Mouse (Mus musculus) thymus, postnatal 14 days (tissue): ENCODE results near the gene 9930021J03Rik.

Source experiments
- DNase-seq: peaks from one replicate; pipeline ENCODE4 v3.0.0; 2021

9930021J03Rik gene

GRCm38 (mm10) chr19:29683844-29684540 lies 121.8 kb downstream of the 9930021J03Rik start:
- peak; percentile 82 for DNase-seq

DNA sequence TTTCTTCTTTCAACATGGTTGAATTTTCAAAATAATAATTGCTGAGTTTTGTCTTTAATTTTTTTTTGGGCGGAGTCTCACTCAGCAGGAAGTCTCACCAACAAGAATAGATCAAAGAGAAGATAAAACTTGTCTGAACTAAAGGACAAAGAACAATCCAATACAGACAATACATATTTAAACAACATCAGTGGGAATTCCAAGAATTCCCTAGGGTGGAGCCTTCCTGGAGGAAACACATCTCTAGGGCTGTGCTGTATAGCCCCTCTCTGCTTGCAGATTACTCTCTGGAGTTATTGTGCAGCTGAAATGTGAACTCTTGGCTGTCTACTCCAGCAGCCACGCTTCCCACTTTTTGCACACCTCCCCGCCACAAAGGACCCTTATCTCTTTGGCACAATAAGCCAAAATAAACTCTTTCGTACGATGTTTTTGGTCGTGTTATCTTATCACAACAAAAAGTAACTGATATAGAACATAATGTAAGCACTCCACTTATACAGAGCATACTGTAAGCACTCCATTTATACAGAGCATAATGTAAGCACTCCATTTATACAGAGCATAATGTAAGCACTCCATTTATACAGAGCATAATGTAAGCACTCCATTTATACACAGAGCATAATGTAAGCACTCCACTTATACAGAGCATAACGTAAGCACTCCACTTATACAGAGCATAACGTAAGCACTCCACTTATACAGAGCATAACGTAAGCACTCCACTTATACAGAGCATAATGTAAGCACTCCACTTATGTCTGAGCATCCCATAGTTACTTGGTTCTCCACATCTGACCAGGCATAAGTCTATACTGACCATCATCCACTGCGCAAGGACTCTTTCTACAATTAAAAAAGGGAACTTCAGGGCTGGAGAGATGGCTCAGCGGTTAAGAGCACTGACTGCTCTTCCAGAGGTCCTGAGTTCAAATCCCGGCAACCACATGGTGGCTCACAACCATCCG lies 125.3 kb downstream of the 9930021J03Rik start:
- DNase-seq: no peak

GRCm38 (mm10) chr19:29678181-29678778 lies 127.5 kb downstream of the 9930021J03Rik start:
- no peak for DNase-seq

DNA sequence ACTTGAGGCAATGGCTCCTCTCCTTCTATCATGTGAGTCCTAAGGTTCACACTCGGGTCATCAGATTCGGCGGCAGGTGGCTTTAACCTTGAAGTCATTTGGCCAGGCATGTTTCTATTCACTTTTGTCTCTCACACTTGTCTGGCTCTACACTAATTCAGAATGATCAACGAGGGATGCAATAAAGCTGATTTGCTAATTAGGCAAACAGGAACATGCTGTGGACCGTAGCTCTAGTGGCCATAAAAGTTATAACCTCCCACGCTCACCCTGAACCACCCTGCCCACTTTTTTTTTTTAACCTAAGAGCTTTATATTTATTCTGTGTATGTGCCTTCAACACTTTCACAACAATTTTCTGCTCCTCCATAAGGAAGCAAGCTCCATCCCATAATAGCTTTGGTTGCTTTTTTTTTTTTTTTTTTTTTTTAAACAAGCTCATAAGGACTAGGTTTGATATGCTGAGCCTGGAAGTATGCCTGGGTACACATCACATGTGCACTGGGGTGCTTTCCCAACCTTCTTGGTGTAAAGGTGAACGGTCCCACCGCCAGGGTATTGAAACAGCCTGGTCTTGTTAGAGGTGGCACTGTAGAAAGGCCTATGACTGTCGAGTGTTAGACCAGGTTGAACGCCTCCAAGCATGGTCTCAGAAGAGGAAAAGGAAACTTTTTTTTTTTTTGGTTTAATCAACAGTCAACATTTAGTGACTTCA lies 129.2 kb downstream of the 9930021J03Rik start:
- no peak for DNase-seq

- DNase-seq: no peak
Observed at GRCm38 (mm10) chr19:29675562-29676078, 130.2 kb downstream of the 9930021J03Rik start.

GRCm38 (mm10) chr19:29674946-29675345 lies 130.8 kb downstream of the 9930021J03Rik start:
- DNase-seq: no peak

- DNase-seq: no peak
Observed at GRCm38 (mm10) chr19:29672660-29673059, 133.1 kb downstream of the 9930021J03Rik start.

DNA sequence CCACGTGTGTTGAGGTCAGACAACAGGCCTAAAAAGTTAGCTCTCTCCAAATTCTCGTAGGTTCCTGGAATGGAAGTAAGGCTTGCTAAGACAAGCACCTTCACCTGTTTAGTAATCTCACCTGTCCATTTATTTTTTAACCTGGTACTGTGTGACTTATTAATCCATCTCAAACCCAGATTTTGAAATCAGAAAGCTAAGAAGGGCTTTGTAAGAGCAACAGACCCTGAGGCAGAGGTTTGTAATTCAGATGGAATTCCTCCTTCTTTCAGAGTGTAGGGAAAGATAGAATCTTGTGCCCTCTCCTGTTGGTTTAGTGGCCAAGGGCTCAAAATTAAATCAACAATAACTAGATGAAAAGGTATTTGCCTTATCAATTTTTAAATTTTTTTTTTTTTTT lies 134.6 kb downstream of the 9930021J03Rik start:
- DNase-seq: no peak

DNA sequence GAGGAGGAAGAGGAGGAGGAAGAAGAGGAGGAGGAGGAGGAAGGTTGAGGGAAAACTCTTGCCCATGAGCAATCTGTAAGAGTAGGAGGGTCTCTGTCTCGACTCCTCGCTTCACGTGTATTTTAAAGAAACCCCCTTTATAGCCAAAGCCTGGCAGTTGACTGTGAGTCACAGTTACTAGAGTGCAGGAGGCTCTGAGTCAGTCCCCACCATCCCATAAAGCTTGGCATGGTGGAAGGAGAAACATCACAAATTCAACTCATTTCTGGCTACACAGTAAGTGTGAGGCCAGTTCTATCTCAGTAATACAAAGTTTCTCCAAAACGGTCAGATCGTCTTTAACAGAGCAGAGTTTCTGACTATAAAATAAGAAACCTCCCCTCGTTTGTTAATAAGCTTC lies 135.5 kb downstream of the 9930021J03Rik start:
- DNase-seq: no peak

DNA sequence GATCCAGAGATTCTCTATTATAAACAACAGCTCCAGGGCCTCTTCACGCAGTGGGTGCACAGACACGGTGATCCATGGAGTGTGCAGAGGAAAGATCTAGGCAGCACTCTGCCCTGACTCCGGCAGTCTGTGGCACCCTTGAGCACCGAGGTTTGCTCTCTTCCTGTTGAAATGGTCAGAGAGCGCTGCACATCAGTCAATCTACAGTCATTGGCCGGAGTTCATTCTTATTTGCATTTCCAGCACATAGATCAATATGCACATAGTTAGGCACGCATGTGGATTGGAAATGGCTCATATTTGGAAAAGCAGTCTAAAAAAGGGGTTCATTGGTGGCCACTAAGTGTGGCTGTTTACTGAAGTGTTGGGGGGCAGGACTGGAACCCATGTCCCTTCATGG lies 137.7 kb downstream of the 9930021J03Rik start:
- no peak for DNase-seq

DNA sequence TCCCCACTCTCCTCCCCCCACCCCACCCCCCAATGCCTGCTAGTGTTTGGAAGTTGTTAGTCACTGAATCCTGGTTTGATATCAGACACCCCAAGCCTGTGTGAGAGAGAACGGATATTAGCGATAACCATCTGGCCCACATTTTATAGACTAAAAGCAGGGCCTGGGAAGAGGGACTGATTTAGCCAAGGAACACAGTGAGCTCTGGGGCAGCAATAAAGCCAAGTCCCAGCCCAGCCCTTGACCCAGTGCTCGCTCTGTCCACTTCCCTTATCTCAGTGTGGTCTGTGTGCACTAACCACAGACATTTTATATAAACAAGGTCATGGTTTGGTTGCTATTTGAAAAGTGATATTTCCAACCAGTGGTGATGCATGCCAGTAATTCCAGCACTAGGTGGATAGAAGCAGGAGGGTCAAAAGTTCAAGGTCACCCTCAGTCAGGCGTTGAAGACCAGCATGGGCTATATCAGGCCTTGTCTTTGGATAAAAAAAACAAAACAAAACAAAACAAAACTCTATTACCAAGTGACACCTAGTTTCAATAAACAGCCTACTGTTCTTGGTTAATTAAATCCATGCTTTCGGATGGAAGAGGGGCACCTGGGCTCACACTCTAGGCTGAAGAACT lies 138.7 kb downstream of the 9930021J03Rik start:
- no peak for DNase-seq

GRCm38 (mm10) chr19:29666164-29666563 lies 139.6 kb downstream of the 9930021J03Rik start:
- DNase-seq: no peak

GRCm38 (mm10) chr19:29664934-29665333 lies 140.9 kb downstream of the 9930021J03Rik start:
- DNase-seq: no peak
